Mouse (Mus musculus): Measurements from ENCODE around the gene Gm49510.
"Not testable (repeated sequence)": the region's sequence is repeated elsewhere in the genome, so short reads cannot be mapped to it uniquely, and the experiment has no call there.

Gene Gm49510

GRCm38 (mm10) chr15:78878792-78879516 is 20.5 kb upstream of the Gm49510 start:
- DNase-seq (ENCODE audit: low spot score): not testable (repeated sequence)

GRCm38 (mm10) chr15:78880432-78880831 is 19.0 kb upstream of the Gm49510 start:
- no peak for DNase-seq (ENCODE audit: low spot score)

- DNase-seq (ENCODE audit: low spot score): no peak
These were observed 17.6 kb upstream of the Gm49510 start for GRCm38 (mm10) chr15:78881828-78882227.

- DNase-seq (ENCODE audit: low spot score): no peak
These were observed 10.0 kb upstream of the Gm49510 start for GRCm38 (mm10) chr15:78889401-78889853.

GRCm38 (mm10) chr15:78892440-78892839 is 7.0 kb upstream of the Gm49510 start:
- no peak for DNase-seq (ENCODE audit: low spot score)

- peak; percentile 37 for DNase-seq (ENCODE audit: low spot score)
These were observed 4.7 kb upstream of the Gm49510 start for GRCm38 (mm10) chr15:78894726-78895125.

GRCm38 (mm10) chr15:78895741-78896140 is 3.7 kb upstream of the Gm49510 start:
- no peak for DNase-seq (ENCODE audit: low spot score)

GRCm38 (mm10) chr15:78896149-78896548 is 3.3 kb upstream of the Gm49510 start:
- DNase-seq (ENCODE audit: low spot score): peak; percentile 65

GRCm38 (mm10) chr15:78897488-78897887 is 2.0 kb upstream of the Gm49510 start:
- no peak for DNase-seq (ENCODE audit: low spot score)

- DNase-seq (ENCODE audit: low spot score): peak; percentile 69
These were observed 913 bp upstream of the Gm49510 start for GRCm38 (mm10) chr15:78898507-78899001.

GRCm38 (mm10) chr15:78899740-78900584 is 495 bp downstream of the Gm49510 start, which contains the start of gene Sh3bp1:
Gene Sh3bp1 (plus strand): TSS chr15:78899768.
- peak; percentile 70 for DNase-seq (ENCODE audit: low spot score)

GRCm38 (mm10) chr15:78900585-78901421 is 1.3 kb downstream of the Gm49510 start:
- DNase-seq (ENCODE audit: low spot score): no peak

GRCm38 (mm10) chr15:78901422-78901789 is 1.9 kb downstream of the Gm49510 start:
- DNase-seq (ENCODE audit: low spot score): no peak

- peak; percentile 76 for DNase-seq (ENCODE audit: low spot score)
These were observed 3.8 kb downstream of the Gm49510 start for GRCm38 (mm10) chr15:78903243-78903642.

- DNase-seq (ENCODE audit: low spot score): no peak
These were observed 8.9 kb downstream of the Gm49510 start for GRCm38 (mm10) chr15:78908399-78908798.

GRCm38 (mm10) chr15:78908982-78909381 is 9.5 kb downstream of the Gm49510 start:
- DNase-seq (ENCODE audit: low spot score): no peak

- DNase-seq (ENCODE audit: low spot score): no peak
These were observed 12.6 kb downstream of the Gm49510 start for GRCm38 (mm10) chr15:78912040-78912439.

- peak; percentile 97 for DNase-seq (ENCODE audit: low spot score)
These were observed 14.2 kb downstream of the Gm49510 start, which contains the start of gene Pdxp for GRCm38 (mm10) chr15:78913632-78914090. Gene Pdxp (plus strand): TSS chr15:78913919.

GRCm38 (mm10) chr15:78914091-78914822 is 14.8 kb downstream of the Gm49510 start:
- DNase-seq (ENCODE audit: low spot score): no peak

GRCm38 (mm10) chr15:78914823-78915659 is 15.6 kb downstream of the Gm49510 start:
- no peak for DNase-seq (ENCODE audit: low spot score)
